Mouse (Mus musculus) CD4-positive, CD25-positive, alpha-beta regulatory T cell, adult 2 months (primary cell): ENCODE measurements around the gene Bcl2l12.

ENCODE experiments used
- DNase-seq: peaks from one replicate; pipeline ENCODE4 v3.0.0-alpha.2; 2012; ENCODE audit warnings: low read depth, low spot score

Gene Bcl2l12

DNA sequence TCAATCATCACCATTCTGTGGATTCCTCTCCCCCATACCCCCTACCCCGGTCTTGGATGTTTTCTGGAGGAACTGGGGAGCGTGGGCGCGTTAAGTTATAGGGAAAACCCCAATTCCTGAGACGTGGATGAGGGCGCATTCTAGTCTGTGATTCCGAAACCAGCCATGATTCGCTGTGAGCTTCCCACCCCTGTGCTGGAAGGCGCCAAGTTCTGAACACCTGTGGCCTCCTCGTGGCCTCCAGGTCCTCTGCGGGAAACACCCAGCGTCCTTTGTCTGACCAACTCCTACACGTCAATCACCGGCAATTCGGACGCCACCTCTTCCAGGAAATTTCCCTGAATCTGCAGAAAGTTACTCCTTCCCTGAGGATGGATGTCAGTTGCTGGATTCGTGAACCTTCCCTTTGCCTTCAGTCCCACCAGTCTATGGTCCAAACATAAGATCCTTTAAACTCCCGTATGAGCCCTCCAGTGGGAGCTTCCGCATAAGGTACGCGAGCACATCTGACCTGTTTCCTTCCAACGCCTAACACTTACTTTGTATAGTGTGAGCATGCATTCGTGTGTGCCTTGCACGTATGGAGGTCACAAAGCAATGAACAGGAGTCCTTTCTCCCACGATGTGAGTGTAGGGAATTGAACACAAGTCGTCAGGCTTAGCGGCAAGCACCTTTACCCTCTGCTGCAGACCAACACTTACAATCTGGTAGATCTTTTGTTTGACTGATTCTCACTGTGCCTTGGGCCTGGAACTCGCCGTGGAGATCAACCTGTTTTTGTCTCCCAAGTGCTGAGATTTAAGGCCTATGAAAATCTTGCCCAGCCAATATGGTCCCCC lies 11.4 kb downstream of the Bcl2l12 start:
- peak; percentile 44 for DNase-seq

- peak; percentile 98 for DNase-seq
Measured at GRCm38 (mm10) chr7:44986192-44986878, 12.2 kb downstream of the Bcl2l12 start, which contains the start of gene Prmt1. Gene Prmt1, minus strand, starts transcription at chr7:44986568.

DNA sequence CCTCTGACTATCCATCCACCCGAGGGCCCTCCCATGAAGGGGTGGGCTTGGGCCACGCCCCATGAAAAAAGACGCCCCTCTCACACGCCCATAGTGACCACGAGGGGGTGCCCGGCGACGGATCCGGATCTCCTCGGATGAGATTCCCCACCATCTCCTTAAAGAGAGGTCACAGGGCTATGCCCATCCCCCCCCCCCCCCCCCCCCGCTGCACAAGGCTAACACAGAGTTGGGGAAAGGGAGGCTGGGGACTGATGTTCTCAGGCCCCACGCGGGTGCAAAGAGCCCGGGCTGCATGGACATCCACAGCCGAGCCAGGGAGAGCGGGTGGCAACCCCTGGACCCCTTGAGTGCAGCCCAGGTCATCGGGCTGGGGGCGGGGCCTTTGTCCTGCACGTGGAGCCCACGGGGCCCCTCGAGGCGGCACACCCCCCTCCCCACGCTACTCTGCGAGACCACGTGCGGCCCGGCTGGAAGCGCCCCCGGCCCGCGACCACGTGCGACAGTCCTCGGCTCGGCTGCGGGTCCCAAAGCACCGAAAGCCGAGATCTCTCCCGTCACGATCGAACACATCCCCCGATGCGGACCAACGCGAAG lies 12.8 kb downstream of the Bcl2l12 start:
- peak; percentile 69 for DNase-seq

DNA sequence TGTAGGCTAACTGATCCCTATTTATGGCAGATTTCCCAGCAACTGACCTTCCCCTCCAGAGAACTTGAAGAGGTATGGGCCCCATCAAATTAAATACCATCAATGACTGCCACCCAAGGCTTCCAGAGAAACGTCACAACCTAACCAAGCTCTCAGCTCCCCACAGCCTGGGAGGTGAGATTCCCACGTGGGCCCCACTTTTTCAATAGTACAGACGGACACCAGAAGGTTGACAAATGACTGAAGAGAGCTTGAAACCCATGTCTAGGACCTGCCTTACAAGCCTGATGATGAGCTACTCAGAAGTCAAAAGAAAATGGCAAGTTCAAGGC lies 13.7 kb downstream of the Bcl2l12 start:
- no peak for DNase-seq

GRCm38 (mm10) chr7:44983944-44984832 lies 14.3 kb downstream of the Bcl2l12 start:
- DNase-seq: no peak

DNA sequence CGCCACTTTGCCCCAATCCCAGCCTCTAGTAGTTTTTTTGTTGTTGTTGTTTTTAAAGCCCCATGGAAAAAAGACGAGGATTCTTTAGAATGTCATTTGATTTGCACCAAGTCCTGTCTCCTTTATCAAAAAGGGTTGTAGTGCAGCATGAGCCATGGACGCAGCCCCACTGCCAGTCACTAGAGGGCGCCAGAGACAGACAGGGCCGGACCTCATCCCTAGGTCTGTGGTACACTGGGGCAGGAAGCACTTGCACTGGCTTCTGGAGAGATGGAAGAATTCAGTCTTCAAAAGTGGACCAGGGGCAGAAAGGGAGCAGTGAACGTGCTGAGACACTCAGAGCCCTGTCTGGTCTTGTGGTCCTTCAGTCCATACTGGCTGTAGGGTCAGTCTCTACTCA lies 15.4 kb downstream of the Bcl2l12 start:
- peak; percentile 92 for DNase-seq

- no peak for DNase-seq
Measured at GRCm38 (mm10) chr7:44981539-44981938, 17.0 kb downstream of the Bcl2l12 start.

DNA sequence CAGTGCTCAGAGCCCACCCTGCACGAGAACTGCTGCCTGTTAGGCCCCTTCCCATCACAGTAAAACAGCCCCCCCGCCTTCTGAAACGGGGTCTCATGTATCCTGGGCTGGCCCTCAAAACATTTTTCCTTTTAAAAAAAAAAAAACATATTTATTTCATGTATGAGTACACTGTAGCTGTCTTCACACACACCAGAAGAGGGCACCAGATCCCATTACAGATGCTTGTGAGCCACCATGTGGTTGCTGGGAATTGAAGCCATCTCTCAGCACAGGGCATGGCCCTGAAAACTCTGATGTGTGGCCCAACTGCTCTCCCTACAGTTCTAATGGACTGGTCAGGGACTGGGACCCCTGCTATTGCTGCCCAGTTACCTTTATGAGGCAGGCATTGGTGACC lies 20.2 kb downstream of the Bcl2l12 start:
- DNase-seq: no peak

DNA sequence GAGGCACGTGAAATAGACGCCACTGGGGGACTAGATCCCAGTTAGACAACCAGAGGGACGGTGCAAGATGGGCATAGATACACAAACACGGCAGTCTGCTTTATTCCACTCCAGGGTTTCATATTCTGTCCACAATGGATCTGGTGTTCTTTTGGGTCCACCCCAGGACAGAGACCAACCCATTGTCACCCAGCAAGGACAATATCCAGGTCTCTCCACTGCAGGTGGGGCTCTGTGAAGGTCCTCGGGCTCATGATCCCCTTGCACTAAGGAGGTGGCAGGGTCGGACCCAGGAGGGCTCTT lies 23.4 kb downstream of the Bcl2l12 start:
- DNase-seq: no peak

GRCm38 (mm10) chr7:44974383-44975116 lies 24.0 kb downstream of the Bcl2l12 start, which contains the start of gene Cpt1c:
Gene Cpt1c, minus strand, starts transcription at chr7:44974851.
- no peak for DNase-seq

DNA sequence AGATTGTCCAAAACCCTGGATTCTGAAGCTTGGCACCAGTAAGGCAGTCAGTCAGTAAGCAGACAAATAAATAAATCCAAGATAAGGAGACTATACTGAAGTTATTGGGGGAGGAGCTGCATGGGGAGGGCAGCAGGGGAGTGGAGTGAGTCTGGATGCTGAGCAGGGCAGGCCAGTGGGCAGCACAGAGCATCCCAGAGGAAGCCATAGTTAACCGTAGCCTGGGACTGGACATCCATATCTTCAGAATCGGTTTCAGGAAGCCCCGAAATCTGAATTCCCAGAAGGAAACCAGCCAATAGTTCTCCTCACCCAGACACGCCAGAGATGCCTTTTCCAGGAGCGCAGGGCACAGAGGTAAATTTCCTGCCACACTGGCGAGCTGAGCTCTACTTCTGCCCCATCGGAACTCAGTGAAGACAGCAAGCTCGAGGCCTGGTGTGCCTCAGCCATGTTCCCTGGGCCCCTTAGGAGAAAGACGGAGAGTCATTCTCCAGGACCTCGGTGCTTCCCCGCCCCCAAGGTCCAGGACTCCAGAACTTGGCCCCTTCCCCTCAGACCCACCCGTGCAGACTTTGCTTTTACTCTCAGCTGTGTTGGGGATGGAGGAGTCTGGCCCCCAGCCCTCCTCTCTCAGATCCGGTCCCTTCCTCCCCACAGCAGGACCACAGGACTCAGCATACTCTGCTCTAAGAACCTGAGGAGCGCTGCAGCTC lies 24.9 kb downstream of the Bcl2l12 start:
- no peak for DNase-seq

GRCm38 (mm10) chr7:44971142-44971541 lies 27.4 kb downstream of the Bcl2l12 start:
- no peak for DNase-seq

DNA sequence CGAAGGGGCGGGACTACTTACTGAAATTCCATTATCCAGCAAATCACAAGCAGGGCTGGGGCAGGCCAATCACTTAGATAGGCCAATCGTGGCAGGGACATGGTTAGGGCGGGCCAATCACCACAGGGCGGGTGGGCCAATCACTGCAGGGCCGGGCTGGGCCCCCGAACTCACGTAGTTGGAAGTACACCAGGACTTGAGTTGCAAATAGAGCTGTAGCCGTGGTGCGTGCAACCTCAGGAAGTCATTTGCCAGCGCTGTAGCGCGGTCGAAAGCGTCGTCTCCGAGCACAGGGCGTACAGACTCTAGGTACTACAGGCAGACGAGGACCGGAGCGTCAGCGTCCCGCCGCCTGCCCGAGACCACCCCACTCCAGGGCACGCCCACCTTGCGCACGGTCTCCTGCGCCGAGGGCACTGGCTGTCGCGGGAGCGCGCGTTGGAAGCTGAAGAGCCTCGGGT lies 28.3 kb downstream of the Bcl2l12 start:
- DNase-seq: peak; percentile 86

DNA sequence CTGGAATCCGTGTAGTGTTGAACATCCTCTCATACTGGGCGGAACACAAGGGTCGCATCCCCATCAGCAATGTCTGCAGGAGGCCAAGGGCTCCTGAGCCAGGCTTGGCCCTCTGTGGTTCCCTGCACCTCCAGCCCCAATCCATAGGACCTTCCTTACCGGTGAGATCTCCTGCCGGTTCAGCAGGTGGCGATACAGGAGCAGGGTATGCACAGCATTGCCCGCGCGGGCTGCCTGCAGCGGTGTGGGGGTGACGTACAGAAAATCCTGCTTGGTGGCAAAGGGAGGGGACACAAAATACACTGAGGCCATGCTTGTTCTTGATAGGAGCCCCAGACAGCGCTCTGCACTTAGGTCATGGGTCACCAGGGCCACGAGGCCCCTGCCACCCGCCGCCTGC lies 31.9 kb downstream of the Bcl2l12 start:
- DNase-seq: no peak

- peak; percentile 47 for DNase-seq
Measured at GRCm38 (mm10) chr7:44965975-44966374, 32.5 kb downstream of the Bcl2l12 start.

DNA sequence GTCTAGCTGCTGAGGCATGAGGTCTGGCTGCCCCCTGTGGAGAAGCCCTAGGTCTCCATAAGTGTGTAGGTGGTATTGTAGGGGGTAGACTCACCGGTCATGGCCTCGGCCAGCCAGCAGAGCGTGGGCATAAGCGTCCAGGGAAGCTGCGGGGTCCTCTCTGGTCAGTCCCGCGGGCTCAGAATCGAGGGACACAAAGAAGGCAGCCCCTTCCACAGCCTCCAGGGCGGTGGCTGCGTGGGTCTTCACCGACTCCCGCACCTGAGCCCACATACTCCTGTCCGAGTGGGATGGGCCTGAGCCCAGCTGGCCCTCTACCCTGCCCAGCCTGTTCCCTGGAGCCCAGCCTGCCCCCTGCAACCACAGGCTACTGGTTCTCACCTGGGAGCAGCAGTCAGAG lies 33.5 kb downstream of the Bcl2l12 start:
- no peak for DNase-seq

GRCm38 (mm10) chr7:44962831-44963230 lies 35.7 kb downstream of the Bcl2l12 start:
- DNase-seq: no peak

- DNase-seq: no peak
Measured at GRCm38 (mm10) chr7:44962337-44962736, 36.2 kb downstream of the Bcl2l12 start.

GRCm38 (mm10) chr7:44960512-44960910 lies 38.0 kb downstream of the Bcl2l12 start:
- DNase-seq: no peak

GRCm38 (mm10) chr7:44959874-44960511 lies 38.5 kb downstream of the Bcl2l12 start:
- DNase-seq: no peak
